Mouse (Mus musculus): Measurements from ENCODE around the gene Fbxo27. TPM values are rescaled to one million over a fixed set of nuclear protein-coding genes. Genes with fewer than 3 reads are reported as not detected.
A peak's percentile ranks its signal among the peaks of the same experiment; 100 is the strongest.

Fbxo27 gene
- 3.6 TPM in 2 replicates for polyA plus RNA-seq (2015; fragmentation: Nextera tagmentation; extraction: Ambion mirVana)

DNA sequence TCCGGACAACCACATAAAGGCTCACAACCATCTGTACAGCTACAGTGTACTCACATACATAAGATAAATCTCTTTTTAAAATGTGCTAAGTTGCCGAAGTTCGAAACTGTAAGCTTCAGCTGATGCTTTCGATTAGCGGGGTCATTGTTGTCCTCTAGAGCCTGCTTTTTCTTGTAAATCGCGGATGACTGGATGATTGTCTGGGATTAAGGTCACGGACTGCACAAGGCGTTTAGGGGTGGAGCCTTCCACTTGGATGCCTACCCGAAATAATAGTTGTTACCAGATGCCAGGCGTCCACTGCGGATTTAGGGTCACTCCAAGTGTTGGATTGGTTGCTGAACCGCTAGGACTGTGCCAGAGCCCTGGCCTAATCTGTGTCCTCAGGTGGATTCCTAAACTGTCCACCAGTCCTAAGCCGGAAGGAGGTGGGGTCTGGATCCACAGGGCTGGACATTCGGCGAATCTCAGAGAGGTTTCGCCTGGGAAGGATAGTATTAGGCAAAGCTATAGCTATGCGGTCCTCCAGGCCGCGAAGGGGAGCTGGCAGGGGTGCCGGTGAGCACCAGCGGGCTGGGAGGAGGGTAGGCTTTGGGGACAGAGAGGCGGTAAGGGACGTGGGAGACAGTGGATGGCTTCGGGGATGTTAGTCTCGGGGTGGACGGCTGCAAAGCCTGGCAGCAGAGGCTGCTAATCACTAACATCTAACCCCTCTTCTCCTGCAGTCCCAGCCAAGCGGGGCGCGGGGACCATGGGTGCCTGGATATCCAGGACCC is at the start of gene Fbxo27:
Fbxo27 (plus strand) TSS at position 305 of the 776 bp plus-strand sequence.
- peak; percentile 46; the same call in 1 of the 2 replicates for ATAC-seq (replicated peaks; ENCODE audit: extremely low read depth, insufficient read depth, low FRiP score)
- H3K27ac ChIP-seq (ENCODE audit: low read length): no peak within 1 kb of the TSS
- H3K36me3 ChIP-seq (ENCODE audit: control insufficient read depth, insufficient read depth): no peaks in the 10 kb centered on the region
- peaks cover 4% of the 10 kb centered on the region; the same call in 1 of the 2 replicates for H3K4me1 ChIP-seq (ENCODE audit: control insufficient read depth, insufficient read depth, low read length)
- peaks cover 12% of the 10 kb centered on the region; the same call in 1 of the 2 replicates for H3K27me3 ChIP-seq (ENCODE audit: control insufficient read depth, insufficient read depth, low read length)
- H3K9ac ChIP-seq (ENCODE audit: low read length): peak within 1 kb of the TSS; percentile 68
- WGBS: 37% methylated on average over 30 of the region's 30 CpGs
- H3K4me3 ChIP-seq (ENCODE audit: low read length): peak within 1 kb of the TSS; percentile 63
- H3K4me2 ChIP-seq (ENCODE audit: low read depth, low read length): peak within 1 kb of the TSS; percentile 94
- no peaks in the 10 kb centered on the region for H3K9me3 ChIP-seq (replicated peaks; ENCODE audit: control insufficient read depth, low read length)

DNA sequence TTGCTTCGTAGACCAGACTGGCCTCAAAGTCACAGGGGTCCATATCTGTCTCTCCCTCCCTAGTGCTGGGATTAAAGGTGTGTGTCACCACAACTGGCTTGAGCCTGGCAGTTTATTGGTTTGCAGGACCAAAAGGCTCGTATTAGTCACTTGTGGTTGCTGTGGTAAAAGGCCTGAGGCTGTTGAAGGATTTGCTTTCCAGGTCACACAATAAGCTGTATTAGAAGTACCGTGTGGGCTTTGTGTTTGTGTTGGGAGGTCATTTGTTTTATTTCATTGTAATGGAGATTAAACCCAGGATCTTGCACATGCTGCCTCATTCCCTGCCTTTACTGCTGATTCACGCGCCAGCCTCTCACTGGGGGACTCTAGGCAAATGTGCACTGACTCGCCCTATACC is 47.3 kb upstream of the Fbxo27 start:
- no peaks in the 10 kb centered on the region for H3K27me3 ChIP-seq (ENCODE audit: control insufficient read depth, insufficient read depth, low read length)
- no peaks in the 10 kb centered on the region for H3K9me3 ChIP-seq (replicated peaks; ENCODE audit: control insufficient read depth, low read length)
- no peak overlapping the region for H3K4me2 ChIP-seq (ENCODE audit: low read depth, low read length)
- WGBS: 76% methylated on average over 6 of the region's 6 CpGs
- no peak overlapping the region for H3K9ac ChIP-seq (ENCODE audit: low read length)
- no peaks in the 10 kb centered on the region for H3K4me1 ChIP-seq (ENCODE audit: control insufficient read depth, insufficient read depth, low read length)
- H3K4me3 ChIP-seq (ENCODE audit: low read length): no peak overlapping the region
- no peak for ATAC-seq (replicated peaks; ENCODE audit: extremely low read depth, insufficient read depth, low FRiP score)
- no peaks in the 10 kb centered on the region for H3K36me3 ChIP-seq (ENCODE audit: control insufficient read depth, insufficient read depth)
- H3K27ac ChIP-seq (ENCODE audit: low read length): no peak overlapping the region

- Histone ChIP-seq H3K9me3 (replicated peaks; ENCODE audit: control insufficient read depth, low read length) (no peaks in the 10 kb centered on the region), H3K9ac (ENCODE audit: low read length) (no peak overlapping the region), H3K27ac (ENCODE audit: low read length) (no peak overlapping the region), H3K36me3 (ENCODE audit: control insufficient read depth, insufficient read depth) (no peaks in the 10 kb centered on the region), H3K4me1 (ENCODE audit: control insufficient read depth, insufficient read depth, low read length) (no peaks in the 10 kb centered on the region), H3K4me2 (ENCODE audit: low read depth, low read length) (no peak overlapping the region), H3K4me3 (ENCODE audit: low read length) (no peak overlapping the region), H3K27me3 (ENCODE audit: control insufficient read depth, insufficient read depth, low read length) (no peaks in the 10 kb centered on the region)
- 84% methylated on average over 2 of the region's 2 CpGs for WGBS
- no peak for ATAC-seq (replicated peaks; ENCODE audit: extremely low read depth, insufficient read depth, low FRiP score)
Observed at GRCm38 (mm10) chr7:28645947-28646475, 46.6 kb upstream of the Fbxo27 start.

DNA sequence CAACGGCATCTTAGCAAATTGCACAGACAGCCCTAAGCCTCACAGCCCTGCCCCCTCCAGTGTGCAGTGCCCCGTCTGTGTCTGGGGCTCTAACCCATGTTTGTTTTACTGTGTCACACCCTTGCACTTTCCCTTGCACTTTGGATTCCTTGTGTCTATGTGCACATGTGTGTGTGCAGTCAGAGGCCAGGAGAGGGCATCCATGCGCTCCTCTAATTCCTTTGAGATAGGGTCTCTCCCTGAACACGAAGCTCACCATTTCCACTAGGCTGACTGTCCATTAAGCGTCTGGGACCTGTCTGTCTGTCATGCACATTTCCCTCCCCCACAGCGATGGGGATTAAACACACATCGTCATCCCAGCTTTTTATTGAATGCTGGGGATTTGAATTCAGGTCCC is 45.6 kb upstream of the Fbxo27 start:
- ATAC-seq (replicated peaks; ENCODE audit: extremely low read depth, insufficient read depth, low FRiP score): no peak
- Histone ChIP-seq H3K9ac (ENCODE audit: low read length) (no peak overlapping the region), H3K4me2 (ENCODE audit: low read depth, low read length) (no peak overlapping the region), H3K4me3 (ENCODE audit: low read length) (no peak overlapping the region), H3K9me3 (replicated peaks; ENCODE audit: control insufficient read depth, low read length) (no peaks in the 10 kb centered on the region), H3K4me1 (ENCODE audit: control insufficient read depth, insufficient read depth, low read length) (no peaks in the 10 kb centered on the region), H3K36me3 (ENCODE audit: control insufficient read depth, insufficient read depth) (no peaks in the 10 kb centered on the region), H3K27me3 (ENCODE audit: control insufficient read depth, insufficient read depth, low read length) (no peaks in the 10 kb centered on the region), H3K27ac (ENCODE audit: low read length) (no peak overlapping the region)
- WGBS: 49% methylated on average over 7 of the region's 7 CpGs

GRCm38 (mm10) chr7:28651157-28651556 is 41.5 kb upstream of the Fbxo27 start:
- WGBS: 82% methylated on average over 2 of the region's 2 CpGs
- no peak overlapping the region for H3K4me2 ChIP-seq (ENCODE audit: low read depth, low read length)
- H3K27me3 ChIP-seq (ENCODE audit: control insufficient read depth, insufficient read depth, low read length): no peaks in the 10 kb centered on the region
- no peaks in the 10 kb centered on the region for H3K9me3 ChIP-seq (replicated peaks; ENCODE audit: control insufficient read depth, low read length)
- no peak overlapping the region for H3K9ac ChIP-seq (ENCODE audit: low read length)
- ATAC-seq (replicated peaks; ENCODE audit: extremely low read depth, insufficient read depth, low FRiP score): no peak
- H3K4me1 ChIP-seq (ENCODE audit: control insufficient read depth, insufficient read depth, low read length): no peaks in the 10 kb centered on the region
- no peaks in the 10 kb centered on the region for H3K36me3 ChIP-seq (ENCODE audit: control insufficient read depth, insufficient read depth)
- H3K4me3 ChIP-seq (ENCODE audit: low read length): no peak overlapping the region
- no peak overlapping the region for H3K27ac ChIP-seq (ENCODE audit: low read length)

DNA sequence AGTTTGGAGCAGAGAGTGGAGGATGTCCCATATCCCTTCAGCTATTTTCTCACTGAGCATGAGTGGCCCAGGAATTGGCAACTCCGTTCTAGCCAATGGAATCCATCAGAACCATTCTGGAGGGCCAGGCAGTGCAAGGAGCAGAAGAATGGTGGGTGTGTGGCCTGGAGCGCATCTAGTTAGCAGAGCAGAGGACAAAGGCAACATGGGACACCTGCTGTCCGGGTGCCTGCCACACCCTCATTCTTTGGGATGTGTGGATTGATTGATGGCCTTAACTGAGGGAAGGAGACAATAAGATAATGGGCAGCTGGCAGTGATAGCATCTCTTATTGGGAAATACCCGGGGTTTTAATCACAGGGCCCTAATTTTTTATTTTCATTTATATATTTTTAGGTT is 36.2 kb upstream of the Fbxo27 start:
- Histone ChIP-seq H3K9ac (ENCODE audit: low read length) (no peak overlapping the region), H3K36me3 (ENCODE audit: control insufficient read depth, insufficient read depth) (no peaks in the 10 kb centered on the region), H3K4me3 (ENCODE audit: low read length) (no peak overlapping the region), H3K4me2 (ENCODE audit: low read depth, low read length) (no peak overlapping the region), H3K4me1 (ENCODE audit: control insufficient read depth, insufficient read depth, low read length) (no peaks in the 10 kb centered on the region), H3K9me3 (replicated peaks; ENCODE audit: control insufficient read depth, low read length) (no peaks in the 10 kb centered on the region), H3K27ac (ENCODE audit: low read length) (no peak overlapping the region), H3K27me3 (ENCODE audit: control insufficient read depth, insufficient read depth, low read length) (no peaks in the 10 kb centered on the region)
- 51% methylated on average over 4 of the region's 4 CpGs for WGBS
- no peak for ATAC-seq (replicated peaks; ENCODE audit: extremely low read depth, insufficient read depth, low FRiP score)

- H3K36me3 ChIP-seq (ENCODE audit: control insufficient read depth, insufficient read depth): no peaks in the 10 kb centered on the region
- H3K4me2 ChIP-seq (ENCODE audit: low read depth, low read length): peak overlapping the region; percentile 45
- WGBS: 26% methylated on average over 15 of the region's 15 CpGs
- H3K4me1 ChIP-seq (ENCODE audit: control insufficient read depth, insufficient read depth, low read length): peaks cover 7% of the 10 kb centered on the region; the same call in 1 of the 2 replicates
- H3K4me3 ChIP-seq (ENCODE audit: low read length): peak overlapping the region; percentile 8; the same call in 1 of the 2 replicates
- no peak for ATAC-seq (replicated peaks; ENCODE audit: extremely low read depth, insufficient read depth, low FRiP score)
- no peaks in the 10 kb centered on the region for H3K27me3 ChIP-seq (ENCODE audit: control insufficient read depth, insufficient read depth, low read length)
- H3K9me3 ChIP-seq (replicated peaks; ENCODE audit: control insufficient read depth, low read length): no peaks in the 10 kb centered on the region; the same call in 1 of the 2 replicates
- no peak overlapping the region for H3K27ac ChIP-seq (ENCODE audit: low read length)
- H3K9ac ChIP-seq (ENCODE audit: low read length): no peak overlapping the region
Observed at GRCm38 (mm10) chr7:28665620-28666579, 26.7 kb upstream of the Fbxo27 start.

- Histone ChIP-seq H3K4me2 (ENCODE audit: low read depth, low read length) (no peak overlapping the region), H3K9ac (ENCODE audit: low read length) (no peak overlapping the region), H3K36me3 (ENCODE audit: control insufficient read depth, insufficient read depth) (no peaks in the 10 kb centered on the region), H3K9me3 (replicated peaks; ENCODE audit: control insufficient read depth, low read length) (no peaks in the 10 kb centered on the region), H3K27me3 (ENCODE audit: control insufficient read depth, insufficient read depth, low read length) (no peaks in the 10 kb centered on the region), H3K4me1 (ENCODE audit: control insufficient read depth, insufficient read depth, low read length) (no peaks in the 10 kb centered on the region), H3K27ac (ENCODE audit: low read length) (no peak overlapping the region), H3K4me3 (ENCODE audit: low read length) (no peak overlapping the region)
- ATAC-seq (replicated peaks; ENCODE audit: extremely low read depth, insufficient read depth, low FRiP score): no peak
- WGBS: 50% methylated on average over 4 of the region's 4 CpGs
Observed at GRCm38 (mm10) chr7:28671172-28671571, 21.5 kb upstream of the Fbxo27 start.
